Mouse (Mus musculus) intestine, embryonic 15.5 days (tissue): ENCODE data around the gene Wdr91. TPM values are rescaled to one million over a fixed set of nuclear protein-coding genes. Genes with fewer than 3 reads are reported as not detected.

Source experiments
- ATAC-seq: fragments of 200-750 bp; cut with Nextera tagmentation; 2 replicates; pipeline ENCODE4 v1.8.0; 2017; ENCODE audit warnings: moderate TSS enrichment, moderate library complexity
- H3K27ac ChIP-seq: fragments of 300-500 bp; sonication (generic); 2 replicates; pipeline ENCODE4 v1.5.1; 2015; ENCODE audit warnings: mild to moderate bottlenecking, inconsistent platforms
- H3K27me3 ChIP-seq: fragments of 300-500 bp; sonication (generic); replicated peaks from 2 replicates; pipeline ENCODE4 v1.6.1; 2015; ENCODE audit warnings: inconsistent platforms
- H3K36me3 ChIP-seq: fragments of 300-500 bp; sonication (generic); 2 replicates; pipeline ENCODE4 v1.6.1; 2015; ENCODE audit warnings: inconsistent platforms
- H3K4me1 ChIP-seq: fragments of 300-500 bp; sonication (generic); replicated peaks from 2 replicates; pipeline ENCODE4 v1.6.1; 2015; ENCODE audit warnings: inconsistent platforms
- H3K4me2 ChIP-seq: fragments of 300-500 bp; sonication (generic); replicated peaks from 2 replicates; pipeline ENCODE4 v1.6.1; 2015; ENCODE audit warnings: mild to moderate bottlenecking, inconsistent platforms
- H3K4me3 ChIP-seq: fragments of 300-500 bp; sonication (generic); replicated peaks from 2 replicates; pipeline ENCODE4 v1.5.1; 2015; ENCODE audit warnings: inconsistent platforms
- H3K9ac ChIP-seq: fragments of 300-500 bp; sonication (generic); 2 replicates; pipeline ENCODE4 v1.6.1; 2015; ENCODE audit warnings: inconsistent platforms
- H3K9me3 ChIP-seq: fragments of 300-500 bp; sonication (generic); 2 replicates; pipeline ENCODE4 v1.6.1; 2016; ENCODE audit warnings: inconsistent platforms
- WGBS: fragments of 180-500 bp; shearing (Covaris S2); methylation state at CpG from one replicate; pipeline ENCODE4 v1.1.7; 2015; 5-methylcytosine and 5-hydroxymethylcytosine counted together
- polyA plus RNA-seq: library from polyadenylated mRNA; unstranded; fragments of >200 nt; fragmentation: Nextera tagmentation; extraction: Ambion mirVana; gene quantifications from 2 replicates; pipeline ENCODE4 v1.2.1, GENCODE M21; 2015

Gene Wdr91
- 7.1 and 8.4 TPM in 2 replicates for polyA plus RNA-seq

GRCm38 (mm10) chr6:34910371-34911219, at the start of gene Wdr91:
Gene Wdr91, minus strand, starts transcription at chr6:34910876.
- H3K27ac ChIP-seq, result peak within 1 kb of the TSS; percentile 71
- 0 out of 2 replicates have a peak, but pooled peaks cover 6% of the 10 kb centered on the region for H3K4me1 ChIP-seq
- ATAC-seq, result peak; percentile 97
- H3K9me3 ChIP-seq, result no peaks in the 10 kb centered on the region
- H3K4me3 ChIP-seq, result peak within 1 kb of the TSS; percentile 71
- H3K27me3 ChIP-seq, result no peaks in the 10 kb centered on the region
- no peaks in the 10 kb centered on the region for H3K36me3 ChIP-seq
- peak within 1 kb of the TSS; percentile 86 for H3K4me2 ChIP-seq
- H3K9ac ChIP-seq, result peak within 1 kb of the TSS; percentile 62
- WGBS, result under 1% methylated on average over 63 of the region's 64 CpGs

DNA sequence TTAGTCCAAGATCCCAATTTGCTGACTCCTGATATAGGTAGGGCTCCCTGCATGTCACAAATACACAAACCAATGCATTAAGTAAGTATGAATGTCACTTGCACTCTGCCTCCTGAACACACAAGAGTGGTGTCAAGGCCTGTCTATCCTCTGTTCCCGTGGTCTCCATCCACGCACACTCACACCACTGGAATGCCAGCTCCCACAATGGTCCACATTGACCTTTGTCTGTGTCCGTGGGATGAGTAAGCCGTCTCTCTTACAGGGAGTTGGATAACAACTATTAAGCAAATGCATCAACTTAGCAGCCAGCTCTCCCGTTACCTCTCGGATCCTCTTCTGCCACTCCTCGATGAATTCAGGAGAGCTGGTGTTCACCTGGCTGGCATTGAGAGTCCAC, 48.5 kb upstream of the Wdr91 start:
- Histone ChIP-seq H3K9me3 (no peaks in the 10 kb centered on the region), H3K9ac (no peak overlapping the region), H3K36me3 (no peaks in the 10 kb centered on the region), H3K27ac (no peak overlapping the region), H3K4me1 (no peaks in the 10 kb centered on the region), H3K4me2 (no peak overlapping the region), H3K4me3 (no peak overlapping the region), H3K27me3 (no peaks in the 10 kb centered on the region)
- no peak for ATAC-seq
- 86% methylated on average over 7 of the region's 7 CpGs for WGBS

GRCm38 (mm10) chr6:34955862-34956241, 45.2 kb upstream of the Wdr91 start:
- H3K9ac ChIP-seq, result no peak overlapping the region
- no peak overlapping the region for H3K27ac ChIP-seq
- H3K36me3 ChIP-seq, result no peaks in the 10 kb centered on the region
- no peaks in the 10 kb centered on the region for H3K4me1 ChIP-seq
- no peak for ATAC-seq
- WGBS, result 38% methylated on average over 8 of the region's 8 CpGs
- no peak overlapping the region for H3K4me3 ChIP-seq
- no peaks in the 10 kb centered on the region for H3K9me3 ChIP-seq
- H3K27me3 ChIP-seq, result no peaks in the 10 kb centered on the region
- H3K4me2 ChIP-seq, result peak overlapping the region; percentile 39; the same call in 1 of the 2 replicates

GRCm38 (mm10) chr6:34954926-34955861, 44.5 kb upstream of the Wdr91 start:
- ATAC-seq, result peak; percentile 76; the same call in 1 of the 2 replicates

GRCm38 (mm10) chr6:34951956-34952667, 41.4 kb upstream of the Wdr91 start:
- Histone ChIP-seq H3K9me3 (no peaks in the 10 kb centered on the region), H3K4me2 (no peak overlapping the region), H3K9ac (no peak overlapping the region), H3K27ac (no peak overlapping the region), H3K27me3 (no peaks in the 10 kb centered on the region), H3K36me3 (no peaks in the 10 kb centered on the region; the same call in 1 of the 2 replicates), H3K4me3 (no peak overlapping the region), H3K4me1 (no peaks in the 10 kb centered on the region)
- ATAC-seq, result no peak
- WGBS, result 70% methylated on average over 7 of the region's 7 CpGs

More at GRCm38 (mm10) chr6:34954926-34955861, 44.5 kb upstream of the Wdr91 start:
- H3K4me2 ChIP-seq, result peak overlapping the region; percentile 39; the same call in 1 of the 2 replicates
- H3K36me3 ChIP-seq, result no peaks in the 10 kb centered on the region
- H3K9ac ChIP-seq, result no peak overlapping the region
- H3K9me3 ChIP-seq, result no peaks in the 10 kb centered on the region
- WGBS, result 52% methylated on average over 18 of the region's 18 CpGs
- no peak overlapping the region for H3K4me3 ChIP-seq
- no peaks in the 10 kb centered on the region for H3K4me1 ChIP-seq
- no peak overlapping the region for H3K27ac ChIP-seq
- H3K27me3 ChIP-seq, result no peaks in the 10 kb centered on the region

- Histone ChIP-seq H3K4me3 (no peak overlapping the region), H3K9me3 (no peaks in the 10 kb centered on the region), H3K9ac (no peak overlapping the region), H3K4me1 (no peaks in the 10 kb centered on the region), H3K4me2 (no peak overlapping the region), H3K27ac (no peak overlapping the region), H3K27me3 (no peaks in the 10 kb centered on the region), H3K36me3 (no peaks in the 10 kb centered on the region; the same call in 1 of the 2 replicates)
- no peak for ATAC-seq
- WGBS, result 84% methylated on average over 7 of the region's 7 CpGs
Observed at GRCm38 (mm10) chr6:34951518-34951917, 40.8 kb upstream of the Wdr91 start.

GRCm38 (mm10) chr6:34948461-34948860, 37.8 kb upstream of the Wdr91 start:
- ATAC-seq, result no peak
- Histone ChIP-seq H3K4me1 (no peaks in the 10 kb centered on the region), H3K36me3 (no peaks in the 10 kb centered on the region; the same call in 1 of the 2 replicates), H3K27me3 (no peaks in the 10 kb centered on the region), H3K27ac (no peak overlapping the region), H3K9ac (no peak overlapping the region), H3K4me2 (peak overlapping the region; percentile 45), H3K4me3 (no peak overlapping the region; the same call in 1 of the 2 replicates), H3K9me3 (no peaks in the 10 kb centered on the region)
- 26% methylated on average over 11 of the region's 11 CpGs for whole genome bisulfite sequencing

- Histone ChIP-seq H3K4me3 (no peak overlapping the region), H3K27me3 (no peaks in the 10 kb centered on the region), H3K9me3 (no peaks in the 10 kb centered on the region), H3K27ac (no peak overlapping the region), H3K4me1 (no peaks in the 10 kb centered on the region), H3K9ac (no peak overlapping the region), H3K36me3 (no peaks in the 10 kb centered on the region; the same call in 1 of the 2 replicates), H3K4me2 (no peak overlapping the region)
- WGBS, result 80% methylated on average over 1 of the region's 1 CpGs
- ATAC-seq, result no peak
Observed at GRCm38 (mm10) chr6:34946486-34947079, 35.9 kb upstream of the Wdr91 start.

- H3K27ac ChIP-seq, result no peak overlapping the region
- H3K9ac ChIP-seq, result no peak overlapping the region
- no peaks in the 10 kb centered on the region for H3K4me1 ChIP-seq
- H3K4me2 ChIP-seq, result no peak overlapping the region
- ATAC-seq, result no peak
- H3K36me3 ChIP-seq, result no peaks in the 10 kb centered on the region; the same call in 1 of the 2 replicates
- H3K9me3 ChIP-seq, result no peaks in the 10 kb centered on the region
- H3K27me3 ChIP-seq, result no peaks in the 10 kb centered on the region
- 68% methylated on average over 5 of the region's 5 CpGs for WGBS
- H3K4me3 ChIP-seq, result no peak overlapping the region
Observed at GRCm38 (mm10) chr6:34943499-34943898, 32.8 kb upstream of the Wdr91 start.

- no peak overlapping the region for H3K4me3 ChIP-seq
- 85% methylated on average over 9 of the region's 9 CpGs for WGBS
- ATAC-seq, result no peak
Observed at GRCm38 (mm10) chr6:34942446-34942845, 31.8 kb upstream of the Wdr91 start.

GRCm38 (mm10) chr6:34941496-34941895, 30.8 kb upstream of the Wdr91 start:
- H3K27ac ChIP-seq, result no peak overlapping the region
- 71% methylated on average over 2 of the region's 2 CpGs for WGBS
- H3K36me3 ChIP-seq, result no peaks in the 10 kb centered on the region
- H3K27me3 ChIP-seq, result no peaks in the 10 kb centered on the region
- no peak overlapping the region for H3K4me2 ChIP-seq
- H3K9ac ChIP-seq, result no peak overlapping the region
- ATAC-seq, result no peak
- H3K4me3 ChIP-seq, result no peak overlapping the region
- no peaks in the 10 kb centered on the region for H3K4me1 ChIP-seq
- H3K9me3 ChIP-seq, result no peaks in the 10 kb centered on the region

More at GRCm38 (mm10) chr6:34942446-34942845, 31.8 kb upstream of the Wdr91 start:
- Histone ChIP-seq H3K4me2 (no peak overlapping the region), H3K36me3 (no peaks in the 10 kb centered on the region; the same call in 1 of the 2 replicates), H3K9ac (no peak overlapping the region), H3K27ac (no peak overlapping the region), H3K4me1 (no peaks in the 10 kb centered on the region), H3K9me3 (no peaks in the 10 kb centered on the region), H3K27me3 (no peaks in the 10 kb centered on the region)
